In genomic region chr4:57384355-57384754, GRCm38 (mm10) we compare ENCODE assay signal across 13 mouse cellular contexts. TPM values are rescaled to one million over a fixed set of nuclear protein-coding genes. Genes with fewer than 3 reads are reported as not detected.
DNase-seq lines count a peak whose midpoint lies in the region; ATAC-seq and TF ChIP-seq lines count a peak whose summit lies in the region.
"Had no signal": no experiment of that assay in that cellular context is flagged by ENCODE, and none has a peak within 500 bp of the region (broad histone marks: within the 10 kb centered on the region; RNA-seq: fewer than 3 reads in every experiment).

No protein-coding gene starts in this region.

- no peak overlapping the region for H3K4me3 ChIP-seq in layer of hippocampus, adult 2 months
- H3K4me3 ChIP-seq: heart, embryonic 15.5 days; lung, embryonic 15.5 days had no signal

- in situ Hi-C loops in Patski (cut with MboI; ENCODE audit: low pct_unique_long_range_greater_than_20kb): no loop called here

- POLR2A ChIA-PET in Patski (lab: Charles Lee): no interaction called here

- TF ChIP-seq CTCF in layer of hippocampus, adult 2 months (conservative IDR thresholded peaks at IDR 0.05): peak; percentile 61
- TF ChIP-seq CTCF in Patski (IDR thresholded peaks at IDR 0.05): peak; percentile 68

- DNase-seq in embryo, embryonic 10.5 days (ENCODE audit: low spot score): peak; percentile 35
- DNase-seq in embryo, embryonic 11 days: no peak
- DNase-seq in layer of hippocampus, adult 2 months (ENCODE audit: low spot score in 2 of 2): no peak
- DNase-seq in layer of hippocampus, adult 9-11 months: no peak
- DNase-seq in 3T3-L1 (ENCODE audit: low read depth, low spot score) (peak; percentile 32), Patski (ENCODE audit: low read depth, low spot score) (no peak)
- no peak for DNase-seq in cerebellum, adult 8-10 months
- DNase-seq: adrenal gland, postnatal 10 days; cerebellum, adult 18-20 months; kidney, adult 8-10 months had no signal

- ATAC-seq in Patski: no peak
- no peak for ATAC-seq in erythroid progenitor cell, adult 5-6 weeks (replicated peaks; ENCODE audit: low FRiP score, poor library complexity, severe bottlenecking)

- CTCF ChIA-PET in Patski (lab: Charles Lee): no interaction called here

- no peak overlapping the region for H3K27ac ChIP-seq in layer of hippocampus, adult 2 months
- H3K27ac ChIP-seq: heart, embryonic 15.5 days; lung, embryonic 15.5 days had no signal

- no peaks in the 10 kb centered on the region for H3K27me3 ChIP-seq in Patski
- H3K27me3 ChIP-seq: heart, embryonic 15.5 days; lung, embryonic 15.5 days had no signal

RNA-seq across cellular contexts. Expression of gene Palm2, which starts 49.7 kb away (rescaled TPM):
- total RNA-seq in layer of hippocampus, adult 2 months (2021): 10 to 100 TPM; 58.1 to 60.8 TPM
- polyA plus RNA-seq in Patski (2021): 0.71 TPM
- not detected in 2 replicates for total RNA-seq in erythroid progenitor cell, adult 5-6 weeks (2015; ENCODE audit: low replicate concordance)
- total RNA-seq in erythroid progenitor cell, adult 5-6 weeks (2017; ENCODE audit: low replicate concordance): not detected in 2 replicates

Comparison
In these comparisons a context has a peak if more than half of its experiments do, and no peak if none do; other contexts are left out.
1. DNase-seq: peak in embryo, embryonic 10.5 days (single experiment) and 3T3-L1 (single experiment); none in embryo, embryonic 11 days (single experiment), layer of hippocampus, adult 2 months (0 of 2), layer of hippocampus, adult 9-11 months (single experiment), Patski (single experiment) and cerebellum, adult 8-10 months (single experiment).
2. RNA of gene Palm2, which starts 49.7 kb away (total RNA-seq): 58.1 to 60.8 TPM in layer of hippocampus, adult 2 months; not detected in erythroid progenitor cell, adult 5-6 weeks; every median in the first group is over 10 times any median in the second.